Mouse (Mus musculus): ENCODE measurements around the gene Mospd3. TPM values are rescaled to one million over a fixed set of nuclear protein-coding genes. Genes with fewer than 3 reads are reported as not detected.

Mospd3 gene
- polyA plus RNA-seq, 1 experiment = 45.9 TPM

Other genes starting within 250 kb of the Mospd3 start
- gene Zan, start 124.0 kb downstream of the Mospd3 start, polyA plus RNA-seq (2012; ENCODE audit: insufficient read depth, insufficient read length, missing spikeins) = not detected in 2 replicates
- 19.7 and 20.9 TPM in 2 replicates for gene Pop7, start 98.5 kb downstream of the Mospd3 start, polyA plus RNA-seq (2012; ENCODE audit: insufficient read depth, insufficient read length, missing spikeins)
- 8.6 and 11.2 TPM in 2 replicates for gene Gigyf1, start 82.5 kb downstream of the Mospd3 start, polyA plus RNA-seq (2012; ENCODE audit: insufficient read depth, insufficient read length, missing spikeins)
- gene Epo, start 67.8 kb downstream of the Mospd3 start, polyA plus RNA-seq (2012; ENCODE audit: insufficient read depth, insufficient read length, missing spikeins) = not detected in 2 replicates
- gene Gnb2, start 67.5 kb downstream of the Mospd3 start, polyA plus RNA-seq (2012; ENCODE audit: insufficient read depth, insufficient read length, missing spikeins) = 285 and 328 TPM in 2 replicates
- gene Actl6b, start 47.5 kb downstream of the Mospd3 start, polyA plus RNA-seq (2012; ENCODE audit: insufficient read depth, insufficient read length, missing spikeins) = not detected in 2 replicates
- gene Tfr2, start 31.2 kb downstream of the Mospd3 start, polyA plus RNA-seq (2012; ENCODE audit: insufficient read depth, insufficient read length, missing spikeins) = 4.6 and 6.1 TPM in 2 replicates
- 66.8 and 89.9 TPM in 2 replicates for gene Pcolce, start 12.7 kb upstream of the Mospd3 start, polyA plus RNA-seq (2012; ENCODE audit: insufficient read depth, insufficient read length, missing spikeins)
- not detected in 2 replicates for gene Fbxo24, start 27.9 kb upstream of the Mospd3 start, polyA plus RNA-seq (2012; ENCODE audit: insufficient read depth, insufficient read length, missing spikeins)
- gene Lrch4, start 28.1 kb upstream of the Mospd3 start, polyA plus RNA-seq (2012; ENCODE audit: insufficient read depth, insufficient read length, missing spikeins) = 11.5 and 13.6 TPM in 2 replicates
- gene Gm20605, start 28.1 kb upstream of the Mospd3 start, polyA plus RNA-seq (2012; ENCODE audit: insufficient read depth, insufficient read length, missing spikeins) = 0.95 and 2.3 TPM in 2 replicates
- gene Sap25, start 40.3 kb upstream of the Mospd3 start, polyA plus RNA-seq (2012; ENCODE audit: insufficient read depth, insufficient read length, missing spikeins) = 2.0 TPM in 1 of 2 replicates, not detected in the other
- gene Irs3, start 44.7 kb upstream of the Mospd3 start, polyA plus RNA-seq (2012; ENCODE audit: insufficient read depth, insufficient read length, missing spikeins) = 22.0 and 26.4 TPM in 2 replicates
- 16.2 and 17.6 TPM in 2 replicates for gene Agfg2, start 83.7 kb upstream of the Mospd3 start, polyA plus RNA-seq (2012; ENCODE audit: insufficient read depth, insufficient read length, missing spikeins)
- gene Nyap1, start 140.5 kb upstream of the Mospd3 start, polyA plus RNA-seq (2012; ENCODE audit: insufficient read depth, insufficient read length, missing spikeins) = not detected in 2 replicates
- gene Tsc22d4, start 144.7 kb upstream of the Mospd3 start, polyA plus RNA-seq (2012; ENCODE audit: insufficient read depth, insufficient read length, missing spikeins) = 21.4 and 24.0 TPM in 2 replicates
- gene Ppp1r35, start 177.8 kb upstream of the Mospd3 start, polyA plus RNA-seq (2012; ENCODE audit: insufficient read depth, insufficient read length, missing spikeins) = 15.1 and 15.4 TPM in 2 replicates
- 14.3 and 21.2 TPM in 2 replicates for gene Mepce, start 186.6 kb upstream of the Mospd3 start, polyA plus RNA-seq (2012; ENCODE audit: insufficient read depth, insufficient read length, missing spikeins)
- gene Zcwpw1, start 186.7 kb upstream of the Mospd3 start, polyA plus RNA-seq (2012; ENCODE audit: insufficient read depth, insufficient read length, missing spikeins) = 2.9 and 4.9 TPM in 2 replicates
- gene Pilra, start 235.2 kb upstream of the Mospd3 start, polyA plus RNA-seq (2012; ENCODE audit: insufficient read depth, insufficient read length, missing spikeins) = 1.3 TPM in 1 of 2 replicates, not detected in the other

All from brown adipose tissue, adult 24 weeks (tissue).